Mouse (Mus musculus) 416B (cell line): ENCODE results near the gene Cbarp.
A peak's percentile ranks its signal among the peaks of the same experiment; 100 is the strongest.

Source experiments
- DNase-seq: peaks from one replicate; pipeline ENCODE4 v3.0.0; 2011; ENCODE audit warnings: low read depth

Gene Cbarp

GRCm38 (mm10) chr10:80130403-80131031, 10.1 kb downstream of the Cbarp start:
- DNase-seq, result no peak

GRCm38 (mm10) chr10:80129846-80130245, 10.8 kb downstream of the Cbarp start:
- no peak for DNase-seq

DNA sequence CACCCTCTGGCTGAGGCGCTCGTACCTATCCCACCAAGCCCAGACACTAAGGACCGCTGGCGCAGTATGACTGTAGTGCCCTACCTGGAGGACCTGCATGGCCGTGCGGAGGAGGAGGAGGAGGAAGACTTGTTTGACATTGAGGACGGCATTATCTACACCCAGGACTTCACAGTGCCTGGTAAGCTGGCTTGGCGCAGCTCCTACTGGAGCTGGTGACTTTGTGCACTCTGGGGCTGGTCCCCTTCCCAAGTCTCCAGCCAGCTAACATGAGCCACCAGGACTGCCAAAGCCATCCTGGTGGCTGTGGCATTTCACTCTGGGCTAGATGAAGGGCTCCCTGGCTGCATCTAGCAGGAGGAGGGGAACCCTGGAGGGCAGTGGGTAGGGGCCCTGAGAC, 12.7 kb downstream of the Cbarp start:
- DNase-seq, result no peak

- DNase-seq, result no peak
These were observed 16.6 kb downstream of the Cbarp start for GRCm38 (mm10) chr10:80123932-80124562.

DNA sequence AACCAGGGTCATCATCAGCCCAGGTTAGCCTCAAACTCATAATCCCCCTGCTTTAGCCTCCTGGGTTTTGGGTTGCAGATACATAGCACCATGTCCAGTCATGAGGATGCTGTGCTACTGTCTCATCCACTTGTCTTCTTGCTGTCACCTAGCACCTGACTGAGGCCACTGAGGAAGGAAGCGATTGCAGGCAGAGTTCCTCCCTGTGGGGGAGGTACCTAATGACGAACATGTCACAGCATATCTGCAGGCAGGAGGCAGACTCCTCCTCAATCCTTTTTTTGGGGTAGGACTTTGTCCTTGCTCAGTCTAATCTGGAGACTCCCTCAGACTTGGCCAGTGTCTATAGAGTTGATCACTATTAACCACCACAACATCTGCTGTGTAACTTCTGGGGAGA, 19.0 kb downstream of the Cbarp start:
- DNase-seq, result peak; percentile 27

DNA sequence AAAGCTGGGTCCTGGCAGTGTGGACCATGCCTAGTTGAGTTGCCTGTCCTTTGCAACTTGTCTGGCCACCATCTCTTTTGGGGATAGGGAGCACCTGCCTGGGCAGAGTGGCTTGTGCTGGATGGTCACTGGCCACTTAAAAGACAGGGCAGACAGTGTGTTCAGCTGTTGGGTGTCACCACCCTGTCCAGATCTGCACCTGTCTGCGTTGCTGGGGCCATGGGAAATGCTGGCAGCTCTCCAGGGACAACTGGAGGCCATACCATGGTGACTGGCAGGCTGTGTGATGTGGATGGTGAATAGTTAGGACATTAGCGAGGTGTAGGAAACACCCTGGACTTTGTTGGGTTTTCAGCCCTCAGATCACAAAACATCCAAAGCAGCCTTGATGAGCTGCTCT, 20.5 kb downstream of the Cbarp start:
- DNase-seq, result no peak

- DNase-seq, result no peak
These were observed 22.1 kb downstream of the Cbarp start for GRCm38 (mm10) chr10:80118552-80118951.

- DNase-seq, result no peak
These were observed 22.9 kb downstream of the Cbarp start for GRCm38 (mm10) chr10:80117736-80118135.

GRCm38 (mm10) chr10:80116927-80117691, 23.5 kb downstream of the Cbarp start:
- DNase-seq, result peak; percentile 66

GRCm38 (mm10) chr10:80116563-80116926, 24.1 kb downstream of the Cbarp start:
- DNase-seq, result no peak

DNA sequence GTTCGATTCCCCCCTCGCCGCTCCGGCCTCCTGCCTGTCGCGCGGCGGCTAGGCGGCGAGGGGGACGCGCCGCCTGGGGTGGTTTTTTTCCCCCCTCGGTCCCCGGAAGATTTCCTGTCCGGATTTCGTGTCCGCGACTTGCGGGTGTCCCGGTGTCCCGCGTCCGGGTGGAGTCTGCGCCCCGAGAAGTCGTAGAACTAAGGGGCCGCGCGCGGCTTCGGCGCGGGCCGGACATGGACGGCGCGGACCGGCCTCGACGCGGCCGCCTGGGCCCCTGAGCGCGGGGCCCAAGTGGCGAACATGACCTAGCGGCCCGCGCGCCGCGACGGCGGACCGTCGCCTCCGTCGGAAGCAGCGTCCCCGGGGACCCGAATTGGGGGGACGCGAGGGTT, 24.7 kb downstream of the Cbarp start:
- no peak for DNase-seq

- peak; percentile 100 for DNase-seq
These were observed 25.2 kb downstream of the Cbarp start, which contains the start of gene Stk11 for GRCm38 (mm10) chr10:80115290-80115943. Gene Stk11 (plus strand): TSS chr10:80115803.

DNA sequence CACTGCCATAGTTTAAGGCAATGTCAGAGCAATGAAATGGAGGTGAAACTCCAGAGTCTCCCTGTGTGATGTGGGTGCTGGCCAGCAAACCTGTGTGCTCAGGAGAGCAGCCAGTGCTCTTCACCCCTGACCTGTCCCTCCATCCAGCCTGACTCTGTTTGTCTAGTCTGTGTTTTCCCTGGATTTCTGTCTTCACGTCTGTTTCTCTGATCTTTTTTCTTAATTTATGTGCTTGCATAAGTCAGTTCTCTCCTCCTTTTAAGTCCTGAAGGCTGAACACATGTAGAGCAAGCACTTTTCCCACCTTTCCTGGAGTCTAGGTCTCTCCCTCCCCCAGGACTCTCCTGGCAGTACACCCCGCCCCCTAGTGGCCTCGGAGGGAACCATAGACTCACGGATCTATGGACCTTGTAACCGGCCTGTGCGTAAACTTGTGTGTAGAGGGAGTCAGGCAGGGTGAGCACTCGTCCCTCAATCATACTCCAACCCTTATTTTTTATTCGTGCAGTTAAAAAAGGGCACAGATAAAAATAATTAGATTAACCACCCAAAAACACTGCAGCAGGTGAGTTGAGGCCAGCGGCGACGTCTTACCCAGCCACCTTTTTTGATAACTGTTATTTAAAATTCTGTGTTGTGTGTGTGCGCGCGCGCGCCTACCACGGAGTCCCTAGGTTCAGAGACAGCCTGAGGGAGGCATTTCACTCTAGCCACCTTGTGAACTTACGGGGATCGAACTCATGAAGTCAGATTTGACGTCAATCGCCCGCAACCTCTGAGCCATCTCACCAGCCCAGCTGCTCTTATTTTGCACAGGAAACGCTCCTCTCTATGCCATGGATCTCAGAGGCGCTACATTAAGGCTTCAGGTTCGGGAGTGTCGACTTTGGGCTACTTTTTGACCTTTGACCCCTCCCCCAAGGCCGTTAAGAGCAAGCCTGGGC, 26.0 kb downstream of the Cbarp start:
- DNase-seq, result peak; percentile 93

- DNase-seq, result no peak
These were observed 33.0 kb downstream of the Cbarp start for GRCm38 (mm10) chr10:80107678-80108077.

GRCm38 (mm10) chr10:80105926-80106325, 34.7 kb downstream of the Cbarp start:
- no peak for DNase-seq

- no peak for DNase-seq
These were observed 35.2 kb downstream of the Cbarp start, which contains the start of gene Sbno2 for GRCm38 (mm10) chr10:80105460-80105859. Gene Sbno2 (minus strand): TSS chr10:80105571.

DNA sequence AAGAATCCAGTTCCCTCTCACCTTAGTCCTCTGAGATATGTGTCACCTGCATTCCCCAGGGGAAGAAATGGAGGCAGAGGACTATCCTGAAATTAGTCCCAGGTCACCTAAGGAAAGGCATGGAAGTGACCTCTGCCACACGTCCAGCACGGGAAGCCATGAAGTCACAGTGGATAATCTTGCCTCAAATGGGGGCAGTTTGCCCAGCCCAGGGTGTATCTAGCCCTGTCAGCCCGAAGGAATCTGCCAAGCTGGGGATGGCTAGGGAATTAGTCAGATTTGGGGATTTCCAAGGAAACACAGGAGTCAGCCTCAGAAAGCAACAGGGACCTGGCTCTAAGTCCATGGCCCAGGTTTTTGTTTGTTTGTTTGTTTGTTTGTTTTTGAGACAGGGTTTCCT, 36.5 kb downstream of the Cbarp start:
- no peak for DNase-seq

DNA sequence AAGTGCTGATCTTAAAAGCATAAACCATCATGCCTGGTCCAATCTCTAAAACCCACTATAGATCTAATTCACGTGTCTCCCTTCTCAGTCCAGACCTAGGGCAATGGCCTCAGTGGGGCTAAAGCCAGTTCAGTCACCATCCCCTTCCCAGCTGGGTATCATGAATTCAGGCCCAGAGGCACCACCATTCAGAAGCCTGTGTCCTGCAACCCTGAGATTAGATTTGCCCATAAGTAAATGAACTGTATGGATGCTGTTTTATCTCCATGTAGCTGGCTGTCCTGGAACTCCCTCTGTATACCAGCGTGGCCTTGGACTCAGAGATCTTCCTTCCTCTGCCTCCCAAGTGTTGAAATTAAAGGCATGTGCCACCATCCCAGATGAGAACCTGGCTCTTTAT, 37.6 kb downstream of the Cbarp start:
- DNase-seq, result no peak

DNA sequence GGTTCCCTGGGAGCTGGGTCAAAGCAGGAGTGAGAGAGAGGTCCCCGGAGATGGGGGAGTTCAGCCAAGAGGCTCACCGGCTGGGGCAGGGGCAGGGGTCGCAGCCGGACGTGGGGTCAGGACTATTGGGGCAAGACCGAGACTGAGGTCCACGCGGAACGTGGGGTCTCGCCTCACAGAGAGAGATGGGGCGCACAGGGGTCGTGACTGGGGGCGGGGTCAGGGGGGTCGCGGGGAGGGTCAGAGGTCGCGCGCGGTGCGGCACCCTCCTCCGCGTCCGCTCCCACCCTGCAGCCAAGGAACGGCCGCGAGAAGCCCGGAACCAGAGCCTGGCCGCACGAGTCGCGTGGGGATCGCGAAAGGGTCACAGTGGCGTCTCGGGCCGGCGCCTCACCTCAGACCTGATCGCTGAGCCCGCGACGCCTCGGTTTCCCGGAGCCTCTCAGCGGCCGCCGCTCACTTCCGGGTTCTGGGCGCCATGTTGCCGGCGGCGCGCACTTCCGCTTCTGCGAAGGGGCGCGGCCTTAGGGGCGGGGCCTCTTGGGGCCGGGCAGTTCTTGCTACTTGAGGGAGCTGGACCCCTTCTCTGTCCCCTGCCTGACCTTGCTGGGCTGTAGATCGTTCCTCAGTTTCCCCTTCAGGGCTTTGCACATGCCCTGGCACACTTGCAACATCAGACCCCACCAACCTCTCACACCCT, 38.3 kb downstream of the Cbarp start:
- peak; percentile 84 for DNase-seq

- no peak for DNase-seq
These were observed 39.7 kb downstream of the Cbarp start for GRCm38 (mm10) chr10:80100982-80101381.

DNA sequence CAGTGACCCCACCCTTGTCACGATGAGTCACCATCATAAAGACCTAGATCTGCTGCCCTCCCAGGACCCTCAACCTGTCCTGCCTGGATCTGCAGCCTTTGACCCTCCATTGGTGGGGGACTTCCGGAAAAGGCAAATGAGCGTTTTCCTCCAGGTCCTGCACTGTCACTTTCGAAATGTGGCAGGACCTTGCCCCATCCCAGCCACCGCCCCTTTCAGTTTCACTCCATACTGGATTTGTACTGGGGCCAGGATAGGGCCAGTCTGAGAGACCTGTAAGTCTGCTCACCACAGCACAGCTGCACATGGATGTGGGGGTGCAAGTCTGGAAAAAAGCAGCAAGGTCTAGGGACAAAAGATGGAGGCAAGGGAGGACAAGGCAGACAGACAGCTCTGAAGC, 42.0 kb downstream of the Cbarp start:
- no peak for DNase-seq
